8 mouse cellular contexts compared by ENCODE assay signal in genomic region chr17:33089220-33089949, GRCm38 (mm10). TPM values are rescaled to one million over a fixed set of nuclear protein-coding genes. Genes with fewer than 3 reads are reported as not detected.
DNase-seq lines count a peak whose midpoint lies in the region; ATAC-seq and TF ChIP-seq lines count a peak whose summit lies in the region.

Gene Zfp563 (plus strand): TSS chr17:33089310.

- H3K27ac ChIP-seq in gastrocnemius, adult 2 months = peak within 1 kb of the TSS; percentile 98
- H3K27ac ChIP-seq in hindbrain, postnatal 0 days = peak within 1 kb of the TSS; percentile 86
- peak within 1 kb of the TSS; percentile 95 for H3K27ac ChIP-seq in left cerebral cortex, adult 2 months

- no peaks in the 10 kb centered on the region for H3K36me3 ChIP-seq in hindbrain, postnatal 0 days (ENCODE audit: insufficient read depth, low read length)

- peak; percentile 87 for DNase-seq in ZHBTc4 (ENCODE audit: low read depth, low spot score)
- DNase-seq in gastrocnemius, adult 2 months = peak; percentile 97
- DNase-seq in hindbrain, postnatal 0 days (ENCODE audit: low spot score) = peak; percentile 94
- peak; percentile 90 to 92 for DNase-seq in left cerebral cortex, adult 2 months (ENCODE audit: extremely low spot score in 1 of 2, low spot score in 2 of 2)
- DNase-seq in right cerebral cortex, adult 2 months (ENCODE audit: low spot score in 2 of 2) = peak; percentile 95 to 98
- DNase-seq in urinary bladder, postnatal 14 days (ENCODE audit: low spot score) = peak; percentile 93

- peak within 1 kb of the TSS; percentile 79 for H3K4me3 ChIP-seq in gastrocnemius, adult 2 months
- peak within 1 kb of the TSS; percentile 53 for H3K4me3 ChIP-seq in hindbrain, postnatal 0 days (ENCODE audit: low read length)
- peak within 1 kb of the TSS; percentile 66 for H3K4me3 ChIP-seq in left cerebral cortex, adult 2 months

- WGBS in hindbrain, postnatal 0 days = 4% methylated on average over 34 of the region's 34 CpGs

- H3K9me3 ChIP-seq in hindbrain, postnatal 0 days (ENCODE audit: low read length) = no peaks in the 10 kb centered on the region

- H3K4me1 ChIP-seq in hindbrain, postnatal 0 days (ENCODE audit: insufficient read depth, low read length) = 0 out of 2 replicates have a peak, but pooled peaks cover 4% of the 10 kb centered on the region

- intact Hi-C loops in gastrocnemius, adult 2 months (cut with DNase I) = loop anchor here (5.0 to 10.0 kb wide), 3 partner anchors 57 to 305 kb away; partner anchors contain the start of genes Zfp472, Zfp763 and Zfp871
- intact Hi-C loops in left cerebral cortex, adult 2 months (cut with DNase I) = loop anchor here (2.0 to 10.0 kb wide), 2 partner anchors 97 to 305 kb away; partner anchors contain the start of genes Zfp101 and Zfp952

- H3K4me2 ChIP-seq in hindbrain, postnatal 0 days (ENCODE audit: low read depth, low read length) = peak within 1 kb of the TSS; percentile 67

- H3K9ac ChIP-seq in hindbrain, postnatal 0 days (replicated peaks; ENCODE audit: low read length) = peak within 1 kb of the TSS; percentile 59

- no peak for TF ChIP-seq CTCF in gastrocnemius, adult 2 months (IDR thresholded peaks at IDR 0.05)
- TF ChIP-seq CTCF in hindbrain, postnatal 0 days (IDR thresholded peaks at IDR 0.05; ENCODE audit: low read depth) = no peak
- no peak for TF ChIP-seq CTCF in left cerebral cortex, adult 2 months (IDR thresholded peaks at IDR 0.05)

- peak; percentile 88 for ATAC-seq in common myeloid progenitor, adult 5-6 weeks (replicated peaks; ENCODE audit: low read depth, poor library complexity, severe bottlenecking)
- peak; percentile 94 for ATAC-seq in hindbrain, postnatal 0 days
- peak; percentile 97 for ATAC-seq in megakaryocyte, adult 5-6 weeks (ENCODE audit: poor library complexity, severe bottlenecking)

- H3K27me3 ChIP-seq in hindbrain, postnatal 0 days (ENCODE audit: insufficient read depth, low read length) = no peaks in the 10 kb centered on the region

RNA-seq across cellular contexts. Expression of gene Zfp563, which starts in this region (rescaled TPM):
- total RNA-seq in common myeloid progenitor, adult 5-6 weeks (2017) = 7.5 and 9.3 TPM in 2 replicates
- 1 to 10 TPM; 3.5 to 5.0 TPM for total RNA-seq in gastrocnemius, adult 2 months (2021)
- total RNA-seq in hindbrain, postnatal 0 days (2014; rRNA removed) = 9.7 and 11.6 TPM in 2 replicates
- 10.3 and 11.8 TPM in 2 replicates for polyA plus RNA-seq in hindbrain, postnatal 0 days (2015; fragmentation: Nextera tagmentation; extraction: Ambion mirVana)
- 10 to 100 TPM; 19.1 to 21.6 TPM for total RNA-seq in left cerebral cortex, adult 2 months (2021)
- total RNA-seq in megakaryocyte, adult 5-6 weeks (2015) = 3.8 and 4.0 TPM in 2 replicates
- total RNA-seq in megakaryocyte, adult 5-6 weeks (2017) = 2.8 and 2.9 TPM in 2 replicates

Comparison
In these comparisons a context has a peak if more than half of its experiments do, and no peak if none do; other contexts are left out.
1. Peak in every context shown above with its lines: DNase-seq, ATAC-seq, H3K4me3 ChIP-seq and H3K27ac ChIP-seq.